Mouse (Mus musculus) cerebellum, adult 2 months (tissue): ENCODE measurements at regions not wholly inside any gene's neighbourhood (a gene's known extent, or its start where the extent isn't known, plus 50 kb on each side); places are given as distances from the start of the nearest gene placed in this dataset.

Source experiments
- DNase-seq, 2 experiments: peaks; one replicate each; pipeline ENCODE4 v3.0.0; 2021
- H3K27ac ChIP-seq: fragments of 200-500 bp; 2 replicates; pipeline ENCODE4 v1.5.1; 2012; ENCODE audit warnings: low read length, control low read depth, inconsistent platforms; ENCODE audit not compliant: insufficient read depth
- H3K27me3 ChIP-seq: fragments of 200-500 bp; 2 replicates; pipeline ENCODE4 v1.6.1; 2012; ENCODE audit warnings: inconsistent platforms, mild to moderate bottlenecking, low read length, moderate library complexity; ENCODE audit not compliant: control insufficient read depth, insufficient read depth
- H3K4me1 ChIP-seq: fragments of 200-500 bp; 2 replicates; pipeline ENCODE4 v1.6.1; 2011; ENCODE audit warnings: low read length; ENCODE audit not compliant: control insufficient read depth, insufficient read depth
- H3K4me3 ChIP-seq: fragments of 200-500 bp; replicated peaks from 2 replicates; pipeline ENCODE3; 2011; ENCODE audit warnings: mild to moderate bottlenecking, low read depth, low read length, control low read depth; ENCODE audit not compliant: insufficient read depth
- CTCF ChIP-seq: fragments of 200-500 bp; IDR thresholded peaks from 2 replicates; pipeline ENCODE4 v1.5.1; 2011; ENCODE audit warnings: low read depth, mild to moderate bottlenecking, control low read depth, low read length, moderate library complexity, borderline replicate concordance; ENCODE audit not compliant: insufficient read depth
- POLR2A ChIP-seq: fragments of 200-500 bp; IDR thresholded peaks from 2 replicates; pipeline ENCODE4 v1.6.1; 2011; ENCODE audit warnings: low read length, control low read depth, borderline replicate concordance; ENCODE audit not compliant: insufficient read depth
- WGBS: fragments of 180-500 bp; shearing (Covaris S2); methylation state at CpG from one replicate; pipeline ENCODE4 v1.1.7; 2018; 5-methylcytosine and 5-hydroxymethylcytosine counted together

DNA sequence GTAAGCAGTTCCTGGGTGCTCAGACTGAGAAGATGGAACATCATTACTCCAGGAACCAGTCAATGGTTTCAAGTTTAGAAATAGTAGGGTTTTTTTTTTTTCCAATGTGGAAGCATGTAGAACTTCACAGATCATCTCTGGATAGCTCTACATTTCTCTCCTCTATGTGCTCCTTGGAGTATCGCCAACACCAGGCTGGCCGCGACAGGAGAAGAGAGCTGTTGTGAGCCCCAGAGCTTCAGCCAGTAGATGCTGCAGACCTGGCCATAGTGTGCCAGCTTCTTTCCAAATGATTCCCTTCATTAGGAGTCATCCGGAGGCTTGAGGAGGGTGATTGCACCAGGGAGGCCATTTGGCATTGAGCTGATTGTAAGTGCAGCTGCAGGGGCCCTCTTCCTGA lies 322.6 kb upstream of the Thsd7b start:
- no peaks in the 10 kb centered on the region for H3K27me3 ChIP-seq
- 24% methylated on average over 4 of the region's 4 CpGs for WGBS
- DNase-seq = no peak
- no peak overlapping the region for H3K27ac ChIP-seq
- TF ChIP-seq CTCF (no peak), POLR2A (no peak)
- H3K4me3 ChIP-seq = no peak overlapping the region
- no peaks in the 10 kb centered on the region for H3K4me1 ChIP-seq

DNA sequence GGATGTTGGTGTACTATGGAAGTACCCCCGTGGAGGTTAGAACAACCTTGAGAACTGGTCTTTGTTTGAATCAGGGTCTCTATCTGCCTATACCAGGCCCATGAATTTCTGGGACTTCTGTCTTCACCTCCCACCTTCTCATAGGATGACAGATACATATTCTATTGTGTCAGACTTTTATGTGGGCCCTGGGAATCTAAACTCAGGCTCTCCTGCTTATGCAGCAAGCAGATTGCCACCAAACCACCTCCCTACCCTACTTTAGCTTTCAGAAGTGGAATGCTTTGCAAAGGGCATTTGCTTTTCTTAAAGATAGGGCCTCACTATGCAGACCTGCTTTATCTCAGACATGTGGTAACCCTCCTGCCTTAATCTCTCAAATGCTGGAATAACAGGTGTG lies 322.7 kb upstream of the Cxcr4 start:
- no peak for DNase-seq

DNA sequence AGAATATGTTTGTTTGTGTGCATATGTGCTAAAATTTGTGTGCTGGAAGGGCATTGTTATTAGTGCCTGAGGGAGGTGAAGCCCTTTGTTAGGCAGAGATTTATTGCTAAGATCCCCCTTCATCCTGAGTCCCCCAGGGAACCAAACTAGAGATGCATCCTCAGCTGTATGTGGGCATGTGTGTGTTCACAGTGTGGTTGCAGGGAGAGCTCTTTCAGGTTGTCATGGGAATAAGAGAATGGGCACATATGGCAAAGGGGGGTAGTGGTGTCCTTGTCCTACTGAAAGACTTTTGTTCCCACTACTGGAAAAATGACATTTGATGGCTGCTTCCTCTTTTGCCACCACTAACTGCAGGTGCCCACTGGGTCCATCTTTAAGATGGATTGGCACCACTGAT lies 320.4 kb upstream of the Cxcr4 start:
- no peak overlapping the region for H3K4me3 ChIP-seq
- no peaks in the 10 kb centered on the region for H3K4me1 ChIP-seq
- TF ChIP-seq POLR2A = no peak
- no peak for TF ChIP-seq CTCF
- no peak overlapping the region for H3K27ac ChIP-seq
- no peak for DNase-seq
- no peaks in the 10 kb centered on the region for H3K27me3 ChIP-seq

More for the DNA sequence above, 322.7 kb upstream of the Cxcr4 start:
- 86% methylated on average over 1 of the region's 1 CpGs for WGBS
- Histone ChIP-seq H3K4me3 (no peak overlapping the region), H3K27ac (no peak overlapping the region), H3K27me3 (no peaks in the 10 kb centered on the region), H3K4me1 (no peaks in the 10 kb centered on the region)
- TF ChIP-seq CTCF (no peak), POLR2A (no peak)

DNA sequence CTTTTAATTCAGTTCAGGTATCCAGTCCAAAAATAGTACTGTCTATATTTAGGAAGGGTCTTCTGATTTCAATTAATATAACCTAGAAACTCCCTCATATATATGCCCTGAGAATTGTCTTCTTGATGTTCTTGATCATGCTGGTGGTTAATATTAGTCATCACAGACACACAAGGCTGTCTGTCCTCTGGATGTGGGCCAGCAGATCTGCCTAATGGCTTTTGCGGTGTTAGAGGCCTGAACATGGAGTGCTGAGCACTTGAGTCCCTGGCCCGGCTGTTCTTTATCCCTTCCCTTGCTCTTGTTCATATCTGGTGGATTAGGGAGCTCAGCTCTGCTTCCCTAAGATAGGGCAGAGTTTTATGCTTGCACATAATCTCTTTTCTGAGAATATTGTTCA lies 315.5 kb upstream of the Cxcr4 start:
- Histone ChIP-seq H3K4me3 (no peak overlapping the region), H3K27ac (no peak overlapping the region), H3K27me3 (no peaks in the 10 kb centered on the region), H3K4me1 (no peaks in the 10 kb centered on the region)
- no peak for DNase-seq
- no peak for TF ChIP-seq CTCF
- TF ChIP-seq POLR2A = no peak
- WGBS = 53% methylated on average over 2 of the region's 2 CpGs

DNA sequence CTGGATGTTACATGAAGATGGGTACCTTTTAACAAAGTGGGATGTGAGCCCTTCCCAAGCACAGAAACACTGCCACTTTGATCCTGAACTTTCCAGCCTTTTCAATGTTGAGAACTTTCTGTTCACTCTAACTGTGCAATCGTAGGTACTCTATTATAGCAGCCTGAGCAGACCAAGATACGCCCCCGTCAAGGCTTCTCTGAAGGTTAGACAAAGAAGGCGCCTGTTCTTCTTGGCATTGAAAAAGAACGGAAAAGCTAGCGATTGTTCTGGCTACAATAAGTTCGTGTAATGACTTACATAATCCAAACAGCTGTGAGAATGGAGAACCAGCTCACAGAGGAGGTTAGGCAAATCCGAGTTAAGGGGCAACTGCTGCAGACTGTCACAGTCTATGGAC lies 305.9 kb upstream of the Cxcr4 start:
- Histone ChIP-seq H3K27me3 (no peaks in the 10 kb centered on the region), H3K4me1 (peaks cover 6% of the 10 kb centered on the region), H3K27ac (no peak overlapping the region), H3K4me3 (no peak overlapping the region)
- WGBS = 70% methylated on average over 8 of the region's 8 CpGs
- no peak for DNase-seq
- TF ChIP-seq POLR2A = no peak
- no peak for TF ChIP-seq CTCF

DNA sequence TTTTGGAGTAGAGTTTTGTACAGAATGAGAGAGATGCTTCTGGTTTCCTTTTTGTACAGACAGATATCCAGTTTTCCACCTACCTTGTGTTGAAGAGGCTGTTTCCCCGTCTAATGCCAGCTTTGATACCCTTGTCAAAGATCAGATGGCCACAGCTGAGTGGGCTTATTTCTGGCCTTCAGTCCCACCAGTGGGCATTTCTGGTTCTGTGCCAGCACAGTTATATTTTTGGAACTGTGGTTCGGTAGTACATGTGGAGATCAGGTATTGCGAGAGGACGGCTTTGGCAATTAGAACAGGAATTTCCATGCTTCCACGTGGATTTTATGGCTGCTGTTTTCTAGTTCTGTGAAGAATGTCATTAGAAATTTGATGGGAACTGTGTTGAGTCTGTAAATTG lies 302.5 kb upstream of the Cxcr4 start:
- TF ChIP-seq POLR2A (no peak), CTCF (no peak)
- WGBS = 47% methylated on average over 5 of the region's 5 CpGs
- Histone ChIP-seq H3K27me3 (no peaks in the 10 kb centered on the region), H3K4me3 (no peak overlapping the region), H3K27ac (no peak overlapping the region), H3K4me1 (peaks cover 6% of the 10 kb centered on the region; the same call in 1 of the 2 replicates)
- DNase-seq = no peak

DNA sequence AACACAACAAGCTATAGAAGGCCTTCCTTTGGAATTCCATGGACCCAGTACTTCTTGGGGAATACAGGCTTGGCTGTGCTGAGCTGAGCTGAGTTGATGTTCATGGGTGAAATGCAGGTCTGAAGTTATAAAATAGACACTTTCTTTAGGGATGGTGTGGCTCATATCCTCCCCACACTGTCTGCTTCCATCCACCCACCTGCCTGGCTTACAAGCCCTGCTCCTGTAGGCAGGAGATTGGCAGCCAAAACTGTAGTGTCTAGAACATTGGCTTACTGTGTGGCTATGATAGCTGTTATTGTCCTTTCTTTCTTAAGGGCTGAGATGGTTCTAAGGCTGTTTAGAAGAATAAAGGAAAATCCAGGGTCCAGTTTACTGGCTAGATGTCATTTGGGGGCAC lies 286.2 kb upstream of the Cxcr4 start:
- TF ChIP-seq CTCF = no peak
- no peak for TF ChIP-seq POLR2A
- no peaks in the 10 kb centered on the region for H3K27me3 ChIP-seq
- H3K27ac ChIP-seq = no peak overlapping the region
- H3K4me1 ChIP-seq = no peaks in the 10 kb centered on the region
- no peak for DNase-seq
- no peak overlapping the region for H3K4me3 ChIP-seq

DNA sequence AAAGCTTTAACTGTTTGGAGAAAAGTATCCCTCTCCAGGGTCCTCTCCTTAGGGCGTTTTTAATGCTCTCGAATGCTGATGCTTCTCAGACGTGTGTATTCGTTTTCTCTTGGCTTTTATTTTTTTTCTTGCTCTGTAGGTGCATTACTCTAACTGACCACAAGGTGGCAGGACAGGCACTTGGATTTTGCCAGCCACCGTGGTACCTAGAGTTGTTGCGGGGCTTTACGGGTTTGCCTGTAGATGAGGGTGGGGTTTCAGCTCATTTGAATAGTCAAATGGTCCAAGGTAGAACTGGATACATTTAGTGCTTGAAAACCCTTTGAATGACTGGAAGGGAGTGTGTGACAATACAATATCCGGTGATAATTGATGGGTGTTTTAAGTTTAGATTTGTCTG lies 283.2 kb upstream of the Cxcr4 start:
- H3K27ac ChIP-seq = no peak overlapping the region
- 11% methylated on average over 8 of the region's 8 CpGs for WGBS
- no peaks in the 10 kb centered on the region for H3K27me3 ChIP-seq
- TF ChIP-seq POLR2A (no peak), CTCF (peak; percentile 79)
- no peaks in the 10 kb centered on the region for H3K4me1 ChIP-seq
- H3K4me3 ChIP-seq = no peak overlapping the region
- DNase-seq = peak; percentile 4 to 27

DNA sequence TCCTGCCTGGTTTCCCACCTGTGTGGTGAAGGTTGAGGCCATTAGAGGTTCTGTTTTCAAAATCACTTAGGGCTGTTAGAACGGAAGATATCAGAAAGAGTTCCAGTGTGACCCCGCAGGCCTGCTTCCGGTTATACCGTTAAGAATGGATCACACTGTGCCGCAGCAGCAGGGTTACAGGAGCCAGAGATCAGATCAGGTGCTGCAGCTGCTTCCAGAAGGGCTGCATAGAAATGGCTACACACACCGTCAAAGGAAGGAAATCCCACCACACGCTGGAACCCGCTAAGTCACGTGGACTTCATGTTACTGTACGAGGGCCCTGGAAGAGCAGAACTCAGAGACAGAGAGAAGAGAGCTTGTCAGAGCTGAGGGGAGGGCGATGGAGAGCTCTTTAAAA lies 282.1 kb upstream of the Cxcr4 start:
- Histone ChIP-seq H3K4me3 (no peak overlapping the region), H3K27ac (no peak overlapping the region), H3K4me1 (no peaks in the 10 kb centered on the region), H3K27me3 (no peaks in the 10 kb centered on the region)
- WGBS = 90% methylated on average over 11 of the region's 11 CpGs
- no peak for DNase-seq
- TF ChIP-seq CTCF (no peak), POLR2A (no peak)
